Mouse (Mus musculus): Measurements from ENCODE around the gene Sept3. TPM values are rescaled to one million over a fixed set of nuclear protein-coding genes. Genes with fewer than 3 reads are reported as not detected.

Gene Sept3
- total RNA-seq, 2 experiments from 2014 or later, result 0.09 TPM; not detected in 1

- no peak for ATAC-seq (replicated peaks; ENCODE audit: low FRiP score, poor library complexity, severe bottlenecking)
Measured at GRCm38 (mm10) chr15:82336629-82337028, 61.9 kb downstream of the Sept3 start.

GRCm38 (mm10) chr15:82337875-82338274, 63.2 kb downstream of the Sept3 start:
- no peak for ATAC-seq (replicated peaks; ENCODE audit: low FRiP score, poor library complexity, severe bottlenecking)

GRCm38 (mm10) chr15:82338593-82339112, 64.0 kb downstream of the Sept3 start, which contains the start of the genes Naga, Pheta2 and Smdt1:
Gene Naga (minus strand): TSS chr15:82338925.
Gene Pheta2 (plus strand): TSS chr15:82338942.
Gene Smdt1 (plus strand): TSS chr15:82338959.
- ATAC-seq (replicated peaks; ENCODE audit: low FRiP score, poor library complexity, severe bottlenecking), result peak; percentile 68

- ATAC-seq (replicated peaks; ENCODE audit: low FRiP score, poor library complexity, severe bottlenecking), result no peak
Measured at GRCm38 (mm10) chr15:82339150-82339549, 64.5 kb downstream of the Sept3 start.

GRCm38 (mm10) chr15:82339634-82340254, 65.1 kb downstream of the Sept3 start:
- ATAC-seq (replicated peaks; ENCODE audit: low FRiP score, poor library complexity, severe bottlenecking), result no peak

- ATAC-seq (replicated peaks; ENCODE audit: low FRiP score, poor library complexity, severe bottlenecking), result 0 out of 2 replicates have a peak, but pooled peaks have one; percentile 7
Measured at GRCm38 (mm10) chr15:82340414-82341035, 65.8 kb downstream of the Sept3 start.

GRCm38 (mm10) chr15:82341036-82341501, 66.4 kb downstream of the Sept3 start:
- ATAC-seq (replicated peaks; ENCODE audit: low FRiP score, poor library complexity, severe bottlenecking), result peak; percentile 24

- peak; percentile 45 for ATAC-seq (replicated peaks; ENCODE audit: low FRiP score, poor library complexity, severe bottlenecking)
Measured at GRCm38 (mm10) chr15:82341675-82342542, 67.2 kb downstream of the Sept3 start.

GRCm38 (mm10) chr15:82342543-82342935, 67.8 kb downstream of the Sept3 start:
- ATAC-seq (replicated peaks; ENCODE audit: low FRiP score, poor library complexity, severe bottlenecking), result no peak

GRCm38 (mm10) chr15:82343368-82344287, 68.9 kb downstream of the Sept3 start:
- ATAC-seq (replicated peaks; ENCODE audit: low FRiP score, poor library complexity, severe bottlenecking), result no peak

Other genes with a start within 250 kb of the Sept3 start
- 12.5 and 27.0 TPM in 2 replicates for gene Desi1, start 241.0 kb upstream of the Sept3 start, total RNA-seq (2015; ENCODE audit: low replicate concordance)
- 3.6 and 5.0 TPM in 2 replicates for gene Desi1, start 241.0 kb upstream of the Sept3 start, total RNA-seq (2017; ENCODE audit: low replicate concordance)
- 23.2 and 29.7 TPM in 2 replicates for gene Snu13, start 227.3 kb upstream of the Sept3 start, total RNA-seq (2015; ENCODE audit: low replicate concordance)
- gene Snu13, start 227.3 kb upstream of the Sept3 start, total RNA-seq (2017; ENCODE audit: low replicate concordance), result 24.5 and 44.7 TPM in 2 replicates
- gene 4930407I10Rik, start 215.7 kb upstream of the Sept3 start, total RNA-seq (2015; ENCODE audit: low replicate concordance), result not detected in 2 replicates
- not detected in 2 replicates for gene 4930407I10Rik, start 215.7 kb upstream of the Sept3 start, total RNA-seq (2017; ENCODE audit: low replicate concordance)
- gene Mei1, start 204.9 kb upstream of the Sept3 start, total RNA-seq (2015; ENCODE audit: low replicate concordance), result not detected in 2 replicates
- gene Mei1, start 204.9 kb upstream of the Sept3 start, total RNA-seq (2017; ENCODE audit: low replicate concordance), result not detected in 2 replicates
- 0.63 TPM in 1 of 2 replicates, not detected in the other for gene Ccdc134, start 147.0 kb upstream of the Sept3 start, total RNA-seq (2015; ENCODE audit: low replicate concordance)
- 4.1 and 5.0 TPM in 2 replicates for gene Ccdc134, start 147.0 kb upstream of the Sept3 start, total RNA-seq (2017; ENCODE audit: low replicate concordance)
- 9.0 and 12.5 TPM in 2 replicates for gene Srebf2, start 127.7 kb upstream of the Sept3 start, total RNA-seq (2015; ENCODE audit: low replicate concordance)
- 11.2 and 15.5 TPM in 2 replicates for gene Srebf2, start 127.7 kb upstream of the Sept3 start, total RNA-seq (2017; ENCODE audit: low replicate concordance)
- not detected in 2 replicates for gene Shisa8, start 62.1 kb upstream of the Sept3 start, total RNA-seq (2015; ENCODE audit: low replicate concordance)
- not detected in 2 replicates for gene Shisa8, start 62.1 kb upstream of the Sept3 start, total RNA-seq (2017; ENCODE audit: low replicate concordance)
- gene Tnfrsf13c, start 50.5 kb upstream of the Sept3 start, total RNA-seq (2015; ENCODE audit: low replicate concordance), result 0.84 and 6.3 TPM in 2 replicates
- not detected in 2 replicates for gene Tnfrsf13c, start 50.5 kb upstream of the Sept3 start, total RNA-seq (2017; ENCODE audit: low replicate concordance)
- gene Cenpm, start 30.1 kb upstream of the Sept3 start, total RNA-seq (2015; ENCODE audit: low replicate concordance), result 10.7 and 11.0 TPM in 2 replicates
- 2.3 and 7.2 TPM in 2 replicates for gene Cenpm, start 30.1 kb upstream of the Sept3 start, total RNA-seq (2017; ENCODE audit: low replicate concordance)
- gene 1500009C09Rik, start 22.5 kb upstream of the Sept3 start, total RNA-seq (2015; ENCODE audit: low replicate concordance), result not detected in 2 replicates
- gene 1500009C09Rik, start 22.5 kb upstream of the Sept3 start, total RNA-seq (2017; ENCODE audit: low replicate concordance), result not detected in 2 replicates
- gene Wbp2nl, start 24.1 kb downstream of the Sept3 start, total RNA-seq (2015; ENCODE audit: low replicate concordance), result not detected in 2 replicates
- not detected in 2 replicates for gene Wbp2nl, start 24.1 kb downstream of the Sept3 start, total RNA-seq (2017; ENCODE audit: low replicate concordance)
- gene Naga, start 64.0 kb downstream of the Sept3 start, total RNA-seq (2015; ENCODE audit: low replicate concordance), result 49.5 and 74.2 TPM in 2 replicates
- 22.7 and 56.3 TPM in 2 replicates for gene Naga, start 64.0 kb downstream of the Sept3 start, total RNA-seq (2017; ENCODE audit: low replicate concordance)
- 22.7 and 44.9 TPM in 2 replicates for gene Pheta2, start 64.0 kb downstream of the Sept3 start, total RNA-seq (2015; ENCODE audit: low replicate concordance)
- 79.0 and 86.0 TPM in 2 replicates for gene Pheta2, start 64.0 kb downstream of the Sept3 start, total RNA-seq (2017; ENCODE audit: low replicate concordance)
- gene Smdt1, start 64.1 kb downstream of the Sept3 start, total RNA-seq (2015; ENCODE audit: low replicate concordance), result 91.5 and 150 TPM in 2 replicates
- gene Smdt1, start 64.1 kb downstream of the Sept3 start, total RNA-seq (2017; ENCODE audit: low replicate concordance), result 42.7 and 69.4 TPM in 2 replicates
- gene Ndufa6, start 79.4 kb downstream of the Sept3 start, total RNA-seq (2015; ENCODE audit: low replicate concordance), result 34.2 and 88.6 TPM in 2 replicates
- gene Ndufa6, start 79.4 kb downstream of the Sept3 start, total RNA-seq (2017; ENCODE audit: low replicate concordance), result 55.3 and 85.6 TPM in 2 replicates
- gene Cyp2d22, start 105.4 kb downstream of the Sept3 start, total RNA-seq (2015; ENCODE audit: low replicate concordance), result not detected in 2 replicates
- gene Cyp2d22, start 105.4 kb downstream of the Sept3 start, total RNA-seq (2017; ENCODE audit: low replicate concordance), result 0.26 TPM in 1 of 2 replicates, not detected in the other
- not detected in 2 replicates for gene Cyp2d11, start 119.1 kb downstream of the Sept3 start, total RNA-seq (2015; ENCODE audit: low replicate concordance)
- gene Cyp2d11, start 119.1 kb downstream of the Sept3 start, total RNA-seq (2017; ENCODE audit: low replicate concordance), result not detected in 2 replicates
- gene Cyp2d10, start 132.3 kb downstream of the Sept3 start, total RNA-seq (2015; ENCODE audit: low replicate concordance), result not detected in 2 replicates
- gene Cyp2d10, start 132.3 kb downstream of the Sept3 start, total RNA-seq (2017; ENCODE audit: low replicate concordance), result not detected in 2 replicates
- gene Cyp2d9, start 158.5 kb downstream of the Sept3 start, total RNA-seq (2015; ENCODE audit: low replicate concordance), result not detected in 2 replicates
- gene Cyp2d9, start 158.5 kb downstream of the Sept3 start, total RNA-seq (2017; ENCODE audit: low replicate concordance), result not detected in 2 replicates